Mouse (Mus musculus) heart, adult 2 months (tissue): ENCODE data around the gene Fam155a. TPM values are rescaled to one million over a fixed set of nuclear protein-coding genes. Genes with fewer than 3 reads are reported as not detected.

ENCODE experiments used
- DNase-seq, 2 experiments: peaks; one replicate each; pipeline ENCODE4 v3.0.0; 2021
- H3K27ac ChIP-seq: fragments of 200-600 bp; 2 replicates; pipeline ENCODE4 v1.8.1; 2022
- H3K27me3 ChIP-seq: fragments of 200-500 bp; 2 replicates; pipeline ENCODE4 v1.6.1; 2012; ENCODE audit warnings: mild to moderate bottlenecking, low read length, inconsistent platforms, mixed read lengths; ENCODE audit not compliant: control insufficient read depth, insufficient read depth
- H3K36me3 ChIP-seq: fragments of 200-500 bp; 2 replicates; pipeline ENCODE4 v1.6.1; 2012; ENCODE audit warnings: low read length, inconsistent platforms; ENCODE audit not compliant: control insufficient read depth, insufficient read depth
- H3K4me1 ChIP-seq: fragments of 200-500 bp; 2 replicates; pipeline ENCODE4 v1.6.1; 2011; ENCODE audit warnings: low read length; ENCODE audit not compliant: control insufficient read depth, insufficient read depth
- H3K4me3 ChIP-seq: fragments of 200-600 bp; 2 replicates; pipeline ENCODE4 v1.8.1; 2022
- H3K79me2 ChIP-seq: fragments of 200-500 bp; replicated peaks from 2 replicates; pipeline ENCODE4 v1.6.1; 2012; ENCODE audit warnings: mild to moderate bottlenecking, inconsistent platforms, low read length, moderate library complexity, mixed read lengths; ENCODE audit not compliant: control insufficient read depth, insufficient read depth
- H3K9ac ChIP-seq: fragments of 200-500 bp; 2 replicates; pipeline ENCODE4 v1.6.1; 2012; ENCODE audit warnings: low read depth, mild to moderate bottlenecking, control low read depth, inconsistent platforms, low read length, mixed read lengths
- CTCF ChIP-seq: fragments of 200-600 bp; IDR thresholded peaks from 2 replicates; pipeline ENCODE4 v1.8.1; 2022; ENCODE audit warnings: antibody characterized with exemption, mild to moderate bottlenecking, moderate library complexity
- EP300 ChIP-seq: fragments of 200-500 bp; IDR thresholded peaks from 2 replicates; pipeline ENCODE4 v1.6.1; 2011; ENCODE audit warnings: low read depth, low read length, control low read depth; ENCODE audit not compliant: insufficient read depth
- POLR2A ChIP-seq: fragments of 200-500 bp; IDR thresholded peaks from 2 replicates; pipeline ENCODE4 v1.6.1; 2011; ENCODE audit warnings: mild to moderate bottlenecking, low read depth, low read length, control low read depth; ENCODE audit not compliant: insufficient read depth
- WGBS: fragments of 180-500 bp; shearing (Covaris S2); methylation state at CpG from one replicate; pipeline ENCODE4 v1.1.7; 2018; 5-methylcytosine and 5-hydroxymethylcytosine counted together
- intact Hi-C: fragments of 180-260 bp; cut with DNase I; formaldehyde crosslinking; loops from one replicate; pipeline ENCODE4 v1.15.1; 2025
- polyA plus RNA-seq: library from polyadenylated mRNA; depleted of rRNA; stranded (reverse); fragments of >200 nt; gene quantifications from 2 replicates; pipeline ENCODE4 v1.2.3, GENCODE M21; 2012
- total RNA-seq, 2 experiments: library from RNA; stranded (reverse); gene quantifications; 2 replicates each; pipeline ENCODE4 v1.2.3; 2021

The Fam155a gene
- total and polyA plus RNA-seq, 3 experiments = 0.08 TPM; not detected in 2

- Histone ChIP-seq H3K27ac (no peak overlapping the region), H3K36me3 (no peaks in the 10 kb centered on the region), H3K79me2 (no peaks in the 10 kb centered on the region), H3K9ac (no peak overlapping the region), H3K4me1 (no peaks in the 10 kb centered on the region), H3K27me3 (no peaks in the 10 kb centered on the region), H3K4me3 (no peak overlapping the region)
- TF ChIP-seq POLR2A (no peak), EP300 (no peak), CTCF (no peak)
- WGBS = 72% methylated on average over 6 of the region's 6 CpGs
- intact Hi-C loops = no loop called here
- DNase-seq = no peak
Measured at GRCm38 (mm10) chr8:9303526-9304135, 467.3 kb downstream of the Fam155a start.

GRCm38 (mm10) chr8:9295046-9295445 lies 475.9 kb downstream of the Fam155a start:
- H3K27ac ChIP-seq = no peak overlapping the region
- intact Hi-C loops = no loop called here
- TF ChIP-seq CTCF (no peak), EP300 (no peak), POLR2A (no peak)
- no peak for DNase-seq
- no peaks in the 10 kb centered on the region for H3K27me3 ChIP-seq
- no peak overlapping the region for H3K4me3 ChIP-seq
- H3K36me3 ChIP-seq = no peaks in the 10 kb centered on the region
- no peaks in the 10 kb centered on the region for H3K79me2 ChIP-seq
- WGBS = 39% methylated on average over 2 of the region's 2 CpGs
- no peak overlapping the region for H3K9ac ChIP-seq
- no peaks in the 10 kb centered on the region for H3K4me1 ChIP-seq

- no peak for DNase-seq
- no peak for TF ChIP-seq CTCF
- no peak for TF ChIP-seq EP300
- no peak for TF ChIP-seq POLR2A
- 56% methylated on average over 2 of the region's 2 CpGs for WGBS
- H3K79me2 ChIP-seq = no peaks in the 10 kb centered on the region
- intact Hi-C loops = no loop called here
- no peaks in the 10 kb centered on the region for H3K36me3 ChIP-seq
- H3K9ac ChIP-seq = no peak overlapping the region
- H3K4me3 ChIP-seq = no peak overlapping the region
- no peak overlapping the region for H3K27ac ChIP-seq
- no peaks in the 10 kb centered on the region for H3K27me3 ChIP-seq
- H3K4me1 ChIP-seq = no peaks in the 10 kb centered on the region
Measured at GRCm38 (mm10) chr8:9292532-9292931, 478.4 kb downstream of the Fam155a start.

GRCm38 (mm10) chr8:9288015-9288729 lies 482.8 kb downstream of the Fam155a start:
- no peaks in the 10 kb centered on the region for H3K79me2 ChIP-seq
- H3K9ac ChIP-seq = no peak overlapping the region
- no peak for DNase-seq
- intact Hi-C loops = no loop called here
- no peaks in the 10 kb centered on the region for H3K27me3 ChIP-seq
- H3K27ac ChIP-seq = no peak overlapping the region
- H3K36me3 ChIP-seq = no peaks in the 10 kb centered on the region
- TF ChIP-seq POLR2A (no peak), EP300 (no peak), CTCF (no peak)
- H3K4me3 ChIP-seq = no peak overlapping the region
- WGBS = 58% methylated on average over 8 of the region's 8 CpGs
- H3K4me1 ChIP-seq = no peaks in the 10 kb centered on the region

- no peaks in the 10 kb centered on the region for H3K4me1 ChIP-seq
- no peak for TF ChIP-seq POLR2A
- no peak for TF ChIP-seq CTCF
- no peak for TF ChIP-seq EP300
- DNase-seq = no peak
- H3K9ac ChIP-seq = no peak overlapping the region
- no peaks in the 10 kb centered on the region for H3K27me3 ChIP-seq
- WGBS = 73% methylated on average over 8 of the region's 8 CpGs
- intact Hi-C loops = no loop called here
- no peak overlapping the region for H3K4me3 ChIP-seq
- H3K36me3 ChIP-seq = no peaks in the 10 kb centered on the region
- H3K27ac ChIP-seq = no peak overlapping the region
- no peaks in the 10 kb centered on the region for H3K79me2 ChIP-seq
Measured at GRCm38 (mm10) chr8:9274117-9274516, 496.8 kb downstream of the Fam155a start.

GRCm38 (mm10) chr8:9264378-9264777 lies 506.6 kb downstream of the Fam155a start:
- Histone ChIP-seq H3K4me1 (no peaks in the 10 kb centered on the region), H3K79me2 (no peaks in the 10 kb centered on the region), H3K27ac (no peak overlapping the region), H3K9ac (no peak overlapping the region), H3K4me3 (no peak overlapping the region), H3K36me3 (no peaks in the 10 kb centered on the region), H3K27me3 (no peaks in the 10 kb centered on the region)
- WGBS = 61% methylated on average over 8 of the region's 8 CpGs
- intact Hi-C loops = no loop called here
- no peak for DNase-seq
- no peak for TF ChIP-seq POLR2A
- no peak for TF ChIP-seq CTCF
- TF ChIP-seq EP300 = no peak
